20 mouse cellular contexts compared by ENCODE assay signal in the genomic region with DNA sequence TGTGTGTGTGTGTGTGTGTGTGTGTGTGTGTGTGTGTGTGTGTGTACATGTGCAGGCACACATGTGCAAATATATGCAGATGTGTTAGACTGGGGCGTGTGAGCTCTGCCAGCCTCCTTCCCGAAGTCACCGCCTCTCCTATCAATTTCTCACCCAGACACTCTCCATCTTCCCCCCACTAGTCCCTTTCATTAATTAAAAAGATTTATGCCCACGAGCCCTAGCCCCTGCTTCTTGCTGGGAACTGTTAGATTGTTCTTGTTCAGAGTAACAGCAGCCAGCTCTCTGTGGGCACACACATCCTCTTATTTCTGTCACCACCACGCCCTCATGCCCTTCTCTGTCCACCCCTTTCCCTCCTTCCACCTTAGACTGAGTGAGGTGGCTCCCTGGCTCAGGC. TPM values are rescaled to one million over a fixed set of nuclear protein-coding genes. Genes with fewer than 3 reads are reported as not detected.
DNase-seq lines count a peak whose midpoint lies in the region; ATAC-seq lines count a peak whose summit lies in the region.
"Had no signal": no experiment of that assay in that cellular context is flagged by ENCODE, and none has a peak within 500 bp of the region (broad histone marks: within the 10 kb centered on the region; RNA-seq: fewer than 3 reads in every experiment).

No protein-coding gene starts in this region.

- H3K4me1 ChIP-seq in kidney, embryonic 16.5 days (ENCODE audit: insufficient read depth, low read length) = peaks cover 31% of the 10 kb centered on the region
- H3K4me1 ChIP-seq in hindbrain, embryonic 14.5 days (replicated peaks; ENCODE audit: control insufficient read depth, insufficient read depth, low read length) = peaks cover 26% of the 10 kb centered on the region
- peaks cover 12% of the 10 kb centered on the region; the same call in 1 of the 2 replicates for H3K4me1 ChIP-seq in liver, embryonic 12.5 days

- WGBS in kidney, embryonic 16.5 days = 9% methylated on average over 5 of the region's 5 CpGs
- 22% methylated on average over 5 of the region's 5 CpGs for WGBS in hindbrain, embryonic 14.5 days
- 22% methylated on average over 4 of the region's 5 CpGs for WGBS in liver, embryonic 12.5 days (ENCODE audit: insufficient replicate concordance)

- no peak overlapping the region for H3K4me3 ChIP-seq in kidney, embryonic 16.5 days (ENCODE audit: low read length)
- no peak overlapping the region for H3K4me3 ChIP-seq in hindbrain, embryonic 14.5 days (replicated peaks; ENCODE audit: low read length)
- no peak overlapping the region for H3K4me3 ChIP-seq in liver, embryonic 12.5 days
- H3K4me3 ChIP-seq: heart, embryonic 13.5 days; lung, embryonic 15.5 days had no signal

- no peaks in the 10 kb centered on the region for H3K36me3 ChIP-seq in kidney, embryonic 16.5 days (ENCODE audit: insufficient read depth, low read length)
- peaks cover 11% of the 10 kb centered on the region for H3K36me3 ChIP-seq in hindbrain, embryonic 14.5 days (replicated peaks; ENCODE audit: control insufficient read depth, insufficient read depth)
- no peaks in the 10 kb centered on the region for H3K36me3 ChIP-seq in liver, embryonic 12.5 days
- H3K36me3 ChIP-seq: heart, embryonic 13.5 days; lung, embryonic 15.5 days had no signal

- no peak for ATAC-seq in kidney, embryonic 16.5 days (ENCODE audit: low FRiP score, low TSS enrichment)
- no peak for ATAC-seq in hindbrain, embryonic 14.5 days (ENCODE audit: low FRiP score)
- 0 out of 2 replicates have a peak, but pooled peaks have one; percentile 14 for ATAC-seq in monocyte, adult 5-6 weeks (replicated peaks; ENCODE audit: insufficient number of reproducible peaks, low FRiP score, low TSS enrichment, poor library complexity, severe bottlenecking)
- no peak for ATAC-seq in liver, embryonic 12.5 days
- ATAC-seq: CD4-positive, CD25-positive, alpha-beta regulatory T cell, adult 4 months had no signal

- H3K9ac ChIP-seq in kidney, embryonic 16.5 days (replicated peaks; ENCODE audit: low read length) = 0 out of 2 replicates have a peak overlapping the region, but pooled peaks have one; percentile 23
- peak overlapping the region; percentile 76; the same call in 1 of the 2 replicates for H3K9ac ChIP-seq in hindbrain, embryonic 14.5 days
- no peak overlapping the region for H3K9ac ChIP-seq in liver, embryonic 12.5 days
- H3K9ac ChIP-seq: lung, embryonic 15.5 days had no signal

- H3K27me3 ChIP-seq in kidney, embryonic 16.5 days (ENCODE audit: insufficient read depth, low read length) = peaks cover 6% of the 10 kb centered on the region; the same call in 1 of the 2 replicates
- H3K27me3 ChIP-seq in hindbrain, embryonic 14.5 days (ENCODE audit: control insufficient read depth, insufficient read depth, low read length) = no peaks in the 10 kb centered on the region
- peaks cover 69% of the 10 kb centered on the region for H3K27me3 ChIP-seq in liver, embryonic 12.5 days (replicated peaks)
- H3K27me3 ChIP-seq: lung, embryonic 15.5 days had no signal

- DNase-seq in kidney, adult 18-20 months = no peak
- peak; percentile 42 for DNase-seq in embryo, embryonic 9.5 days (ENCODE audit: extremely low spot score)
- DNase-seq in hindbrain, embryonic 14.5 days (ENCODE audit: low spot score) = no peak
- no peak for DNase-seq in cerebellum, postnatal 4 days (ENCODE audit: low spot score in 2 of 2)
- DNase-seq: adrenal gland, postnatal 10 days; cerebellum, adult 2 months; gastrocnemius, postnatal 36 days; kidney, adult 8-10 months; liver; retina, postnatal 1 day; thymus, postnatal 14 days had no signal

- 0 out of 2 replicates have a peak overlapping the region, but pooled peaks have one; percentile 36 for H3K27ac ChIP-seq in kidney, embryonic 16.5 days (ENCODE audit: low read length)
- peak overlapping the region; percentile 80 for H3K27ac ChIP-seq in hindbrain, embryonic 14.5 days
- no peak overlapping the region for H3K27ac ChIP-seq in liver, embryonic 12.5 days
- H3K27ac ChIP-seq: heart, embryonic 13.5 days; lung, embryonic 15.5 days had no signal

- H3K4me2 ChIP-seq in kidney, embryonic 16.5 days (replicated peaks; ENCODE audit: low read depth, low read length) = no peak overlapping the region
- H3K4me2 ChIP-seq in hindbrain, embryonic 14.5 days (replicated peaks) = peak overlapping the region; percentile 68; the same call in 1 of the 2 replicates
- H3K4me2 ChIP-seq in liver, embryonic 12.5 days = no peak overlapping the region
- H3K4me2 ChIP-seq: heart, embryonic 13.5 days; lung, embryonic 15.5 days had no signal

- peaks cover 3% of the 10 kb centered on the region; the same call in 1 of the 2 replicates for H3K9me3 ChIP-seq in kidney, embryonic 16.5 days (ENCODE audit: low read length)
- no peaks in the 10 kb centered on the region for H3K9me3 ChIP-seq in hindbrain, embryonic 14.5 days (ENCODE audit: control insufficient read depth, low read length)
- 0 out of 2 replicates have a peak, but pooled peaks cover under 1% of the 10 kb centered on the region for H3K9me3 ChIP-seq in liver, embryonic 12.5 days (replicated peaks)
- H3K9me3 ChIP-seq: lung, embryonic 15.5 days had no signal

RNA-seq across cellular contexts. Expression of a gene that starts 1.7 kb away (rescaled TPM):
- 23.9 and 27.7 TPM in 2 replicates for polyA plus RNA-seq in kidney, embryonic 16.5 days (2015; fragmentation: Nextera tagmentation; extraction: Ambion mirVana)
- polyA plus RNA-seq in hindbrain, embryonic 14.5 days (2014; fragmentation: Nextera tagmentation; extraction: Ambion mirVana) = 98.4 and 121 TPM in 2 replicates
- 3.0 to 15.5 TPM (median 6.4 TPM) in 3 replicates for total RNA-seq in monocyte, adult 5-6 weeks (2017)
- polyA plus RNA-seq in liver, embryonic 12.5 days (2016; fragmentation: Nextera tagmentation; extraction: Ambion mirVana) = 4.4 and 5.7 TPM in 2 replicates
- total RNA-seq: megakaryocyte progenitor cell, adult 5-6 weeks had no signal

RNA-seq across cellular contexts. Expression of a gene that starts 43.5 kb away (rescaled TPM):
- 0.12 and 0.17 TPM in 2 replicates for polyA plus RNA-seq in kidney, embryonic 16.5 days (2015; fragmentation: Nextera tagmentation; extraction: Ambion mirVana)
- polyA plus RNA-seq in hindbrain, embryonic 14.5 days (2014; fragmentation: Nextera tagmentation; extraction: Ambion mirVana) = 0.95 and 1.4 TPM in 2 replicates
- total RNA-seq in monocyte, adult 5-6 weeks (2017) = not detected in 3 replicates
- polyA plus RNA-seq in liver, embryonic 12.5 days (2016; fragmentation: Nextera tagmentation; extraction: Ambion mirVana) = not detected in 2 replicates
- total RNA-seq: hematopoietic stem cell, adult 5-6 weeks; megakaryocyte progenitor cell, adult 5-6 weeks; MEL had no signal
- polyA plus RNA-seq: CD4-positive, CD25-positive, alpha-beta regulatory T cell, adult 4 months had no signal

RNA-seq across cellular contexts. Expression of a gene that starts 48.7 kb away (rescaled TPM):
- polyA plus RNA-seq in kidney, embryonic 16.5 days (2015; fragmentation: Nextera tagmentation; extraction: Ambion mirVana) = 21.3 and 21.5 TPM in 2 replicates
- polyA plus RNA-seq in hindbrain, embryonic 14.5 days (2014; fragmentation: Nextera tagmentation; extraction: Ambion mirVana) = 7.8 and 9.9 TPM in 2 replicates
- total RNA-seq in monocyte, adult 5-6 weeks (2017) = 7.7 to 12.4 TPM (median 10.4 TPM) in 3 replicates
- 9.5 and 9.6 TPM in 2 replicates for polyA plus RNA-seq in liver, embryonic 12.5 days (2016; fragmentation: Nextera tagmentation; extraction: Ambion mirVana)

RNA-seq across cellular contexts. Expression of a gene that starts 53.5 kb away (rescaled TPM):
- polyA plus RNA-seq in kidney, embryonic 16.5 days (2015; fragmentation: Nextera tagmentation; extraction: Ambion mirVana) = 33.9 and 36.8 TPM in 2 replicates
- polyA plus RNA-seq in hindbrain, embryonic 14.5 days (2014; fragmentation: Nextera tagmentation; extraction: Ambion mirVana) = 34.8 and 37.1 TPM in 2 replicates
- 9.6 to 18.6 TPM (median 15.9 TPM) in 3 replicates for total RNA-seq in monocyte, adult 5-6 weeks (2017)
- 13.4 and 15.0 TPM in 2 replicates for polyA plus RNA-seq in liver, embryonic 12.5 days (2016; fragmentation: Nextera tagmentation; extraction: Ambion mirVana)
